Mouse (Mus musculus) ES-E14 (cell line): Measurements from ENCODE around the gene Dlgap1. TPM values are rescaled to one million over a fixed set of nuclear protein-coding genes. Genes with fewer than 3 reads are reported as not detected.

Source experiments
- DNase-seq: peaks from one replicate; pipeline ENCODE4 v3.0.0-alpha.2; 2013; ENCODE audit warnings: low read depth, low spot score
- H3K27ac ChIP-seq: 2 replicates; pipeline ENCODE4 v1.5.1; 2012; ENCODE audit warnings: low read depth, mild to moderate bottlenecking, low read length, moderate library complexity, mixed read lengths; ENCODE audit not compliant: poor library complexity, insufficient read depth, severe bottlenecking
- H3K36me3 ChIP-seq: 2 replicates; pipeline ENCODE4 v1.6.1; 2012; ENCODE audit warnings: mild to moderate bottlenecking, low read length, moderate library complexity, mixed read lengths; ENCODE audit not compliant: control insufficient read depth, poor library complexity, insufficient read depth, severe bottlenecking
- H3K4me1 ChIP-seq, 2 experiments: fragments of 150-350 bp in 1 of 2; sonication (generic) in 1 of 2; 2 replicates each; pipeline ENCODE4 v1.6.1; 2012; ENCODE audit warnings: low read length in 2 of 2, mild to moderate bottlenecking in 1 of 2, mixed read lengths in 1 of 2; ENCODE audit not compliant: control insufficient read depth in 2 of 2, insufficient read depth in 2 of 2, poor library complexity in 1 of 2
- H3K4me3 ChIP-seq, 2 experiments: fragments of 150-350 bp in 1 of 2; sonication (generic) in 1 of 2; 2 replicates each; pipeline ENCODE4 v1.5.1; 2012; ENCODE audit warnings: low read length in 2 of 2, low read depth in 1 of 2, mild to moderate bottlenecking in 1 of 2, mixed read lengths in 1 of 2; ENCODE audit not compliant: insufficient read depth in 1 of 2, poor library complexity in 1 of 2, severe bottlenecking in 1 of 2
- H3K9ac ChIP-seq: 2 replicates; pipeline ENCODE4 v1.6.1; 2012; ENCODE audit warnings: low read depth, mild to moderate bottlenecking, low read length, mixed read lengths; ENCODE audit not compliant: poor library complexity, insufficient read depth, severe bottlenecking
- H3K9me3 ChIP-seq: fragments of 150-350 bp; sonication (generic); 2 replicates; pipeline ENCODE4 v1.6.1; 2012; ENCODE audit warnings: low read depth, mild to moderate bottlenecking, low read length; ENCODE audit not compliant: control insufficient read depth, insufficient read depth
- CHD2 ChIP-seq: IDR thresholded peaks from 2 replicates; pipeline ENCODE4 v1.6.1; 2014; ENCODE audit warnings: mild to moderate bottlenecking, low read depth, low read length, inconsistent platforms
- HCFC1 ChIP-seq: IDR thresholded peaks from 2 replicates; pipeline ENCODE4 v1.6.1; 2012; ENCODE audit warnings: low read length, inconsistent platforms, borderline replicate concordance; ENCODE audit not compliant: insufficient read depth
- MAFK ChIP-seq: IDR thresholded peaks from 2 replicates; pipeline ENCODE4 v1.6.1; 2014; ENCODE audit warnings: mild to moderate bottlenecking, low read depth, low read length, inconsistent platforms; ENCODE audit not compliant: insufficient read depth
- ZC3H11A ChIP-seq: IDR thresholded peaks from 2 replicates; pipeline ENCODE4 v1.6.1; 2012; ENCODE audit warnings: low read depth, mild to moderate bottlenecking, inconsistent platforms, low read length, borderline replicate concordance
- ZNF384 ChIP-seq: IDR thresholded peaks from 2 replicates; pipeline ENCODE4 v1.6.1; 2012; ENCODE audit warnings: low read depth, low read length, inconsistent platforms
- in situ Hi-C, 2 experiments: fragments of 600-800 bp; cut with MboI; formaldehyde crosslinking; loops; one replicate each; pipeline ENCODE4 v1.15.1; 2025; ENCODE audit warnings: low sequenced_read_pairs in 2 of 2, inconsistent platforms in 1 of 2; ENCODE audit not compliant: unreplicated experiment in 2 of 2
- total RNA-seq: library from RNA; depleted of rRNA; stranded (reverse); fragments of 300-350 nt; gene quantifications from 2 replicates; pipeline ENCODE4 v1.2.3, GENCODE M21; 2012

The Dlgap1 gene
- total RNA-seq, 1 experiment = 0.94 TPM

- no peaks in the 10 kb centered on the region for H3K4me1 ChIP-seq
- no peak overlapping the region for H3K27ac ChIP-seq
- H3K9ac ChIP-seq = no peak overlapping the region
- in situ Hi-C loops = no loop called here
- DNase-seq = no peak
- no peak overlapping the region for H3K4me3 ChIP-seq
- no peaks in the 10 kb centered on the region for H3K36me3 ChIP-seq
- H3K9me3 ChIP-seq = no peaks in the 10 kb centered on the region
- TF ChIP-seq HCFC1 = no peak
- no peak for TF ChIP-seq MAFK
- TF ChIP-seq CHD2 = no peak
These were observed 333.8 kb downstream of the Dlgap1 start for GRCm38 (mm10) chr17:70302656-70303055.

GRCm38 (mm10) chr17:70305021-70305420 is 336.1 kb downstream of the Dlgap1 start:
- H3K9me3 ChIP-seq = no peaks in the 10 kb centered on the region
- no peaks in the 10 kb centered on the region for H3K36me3 ChIP-seq
- in situ Hi-C loops = no loop called here
- no peak for DNase-seq
- no peak for TF ChIP-seq ZNF384
- no peak for TF ChIP-seq ZC3H11A
- no peak overlapping the region for H3K4me3 ChIP-seq
- no peak overlapping the region for H3K27ac ChIP-seq
- no peaks in the 10 kb centered on the region for H3K4me1 ChIP-seq
- no peak overlapping the region for H3K9ac ChIP-seq

GRCm38 (mm10) chr17:70307418-70308176 is 338.7 kb downstream of the Dlgap1 start:
- no peak for TF ChIP-seq HCFC1
- no peak for TF ChIP-seq ZNF384
- no peak for TF ChIP-seq MAFK
- TF ChIP-seq ZC3H11A = no peak
- TF ChIP-seq CHD2 = no peak
- no peak for DNase-seq
- Histone ChIP-seq H3K27ac (no peak overlapping the region), H3K4me1 (no peaks in the 10 kb centered on the region), H3K4me3 (no peak overlapping the region), H3K9ac (no peak overlapping the region), H3K9me3 (no peaks in the 10 kb centered on the region), H3K36me3 (no peaks in the 10 kb centered on the region)
- in situ Hi-C loops = no loop called here

GRCm38 (mm10) chr17:70308364-70309231 is 339.7 kb downstream of the Dlgap1 start:
- no peak overlapping the region for H3K9ac ChIP-seq
- H3K4me3 ChIP-seq = no peak overlapping the region
- H3K4me1 ChIP-seq = no peaks in the 10 kb centered on the region
- H3K36me3 ChIP-seq = no peaks in the 10 kb centered on the region
- no peaks in the 10 kb centered on the region for H3K9me3 ChIP-seq
- in situ Hi-C loops = no loop called here
- no peak for DNase-seq
- no peak overlapping the region for H3K27ac ChIP-seq
- TF ChIP-seq ZNF384 (no peak), HCFC1 (no peak), ZC3H11A (no peak), CHD2 (no peak), MAFK (no peak)
